Mouse (Mus musculus): ENCODE data around the gene B4gat1.

The B4gat1 gene

DNA sequence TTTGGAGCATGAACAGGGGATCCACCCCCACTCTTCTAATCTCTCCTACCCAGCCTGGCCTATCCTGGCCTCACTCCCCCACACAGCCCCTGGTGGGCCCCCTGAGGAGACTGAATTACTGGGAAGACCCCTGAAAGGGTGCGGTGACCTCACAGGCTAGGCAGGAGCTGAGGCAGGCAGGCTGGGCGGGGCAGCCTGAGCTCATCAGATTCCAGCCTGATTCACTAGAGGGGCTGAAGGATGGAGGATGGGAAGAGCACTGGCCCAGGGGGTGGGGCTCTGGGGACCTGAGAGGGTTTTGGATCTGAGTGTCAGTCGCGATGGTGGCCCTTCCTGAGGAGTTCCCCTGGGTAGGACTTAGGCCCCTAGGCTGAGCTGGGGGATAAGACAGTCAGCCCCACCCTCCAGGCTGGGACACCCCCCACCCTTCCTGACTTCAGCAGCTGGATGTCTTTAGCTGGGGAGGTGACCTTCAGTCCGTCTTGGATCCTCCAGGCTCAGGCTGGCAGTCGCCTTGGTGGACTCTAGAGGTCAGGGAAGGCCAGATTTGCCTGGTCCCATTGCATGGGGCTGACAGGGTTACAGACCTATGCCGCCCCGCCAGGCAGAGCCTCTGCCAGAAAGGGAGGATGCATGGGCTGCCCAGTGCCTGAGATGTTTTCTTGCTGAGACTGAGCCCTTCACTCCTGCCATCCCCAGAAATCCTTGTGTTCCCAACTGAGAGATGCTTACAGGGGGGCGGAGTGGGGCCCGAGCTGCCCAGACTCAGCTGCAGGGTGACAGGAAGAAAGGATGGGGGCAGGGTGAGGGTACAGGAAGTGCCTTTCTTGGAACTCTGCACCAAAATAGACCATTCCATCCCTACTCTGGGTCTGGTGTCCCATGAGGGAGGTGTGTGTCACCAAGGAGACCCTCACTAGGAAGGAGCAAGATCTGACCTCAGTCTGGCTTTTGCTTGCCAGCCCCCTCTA, 20.5 kb downstream of the B4gat1 start:
- no peak for DNase-seq (ENCODE audit: low spot score in 2 of 2)

DNA sequence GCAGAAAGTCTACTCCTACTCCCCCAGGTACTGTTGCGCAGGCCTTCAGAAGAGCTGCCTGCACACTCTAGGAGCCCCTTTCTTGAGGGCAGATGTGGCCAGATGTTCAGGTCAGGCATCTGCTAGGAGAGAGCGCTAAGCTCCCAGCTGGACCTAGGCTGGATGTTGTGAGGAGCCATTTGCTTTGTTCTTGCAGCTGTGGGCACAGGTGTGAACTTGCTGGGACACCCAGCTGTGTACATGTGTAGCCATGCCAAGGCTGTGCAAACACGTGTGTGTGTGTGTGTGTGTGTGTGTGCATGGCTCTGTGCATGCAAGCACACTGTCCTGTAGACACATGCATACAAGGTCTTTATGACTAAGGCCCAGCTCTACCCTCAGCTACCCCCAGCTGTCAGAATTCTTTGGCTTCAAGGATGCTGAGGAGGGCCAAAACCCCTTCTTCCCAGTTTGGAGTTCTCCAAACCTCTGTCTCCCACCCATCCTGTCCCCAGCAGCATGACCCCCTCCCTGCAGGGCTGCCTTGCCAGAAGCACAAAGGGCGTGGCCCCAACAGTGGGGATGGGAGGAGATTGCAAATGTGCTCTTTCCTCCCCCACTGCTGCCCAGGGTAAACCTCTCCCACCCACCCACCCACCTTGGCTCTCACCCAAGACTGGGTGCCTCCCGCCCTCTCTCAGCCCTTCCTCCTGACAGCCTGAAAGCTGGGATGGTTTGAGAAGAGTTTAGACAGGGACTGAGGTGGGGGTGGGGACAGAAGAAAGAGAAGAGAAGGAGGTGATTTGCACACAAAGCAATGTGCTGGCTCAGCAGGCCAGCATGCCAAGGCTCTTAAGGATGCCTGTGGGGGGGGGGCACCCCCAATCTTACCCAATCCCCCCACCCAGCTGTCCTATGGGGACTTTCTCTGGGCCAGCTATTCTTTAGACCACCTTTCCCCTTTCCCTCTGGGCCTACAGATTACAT, 22.0 kb downstream of the B4gat1 start:
- DNase-seq (ENCODE audit: low spot score in 2 of 2): no peak

DNA sequence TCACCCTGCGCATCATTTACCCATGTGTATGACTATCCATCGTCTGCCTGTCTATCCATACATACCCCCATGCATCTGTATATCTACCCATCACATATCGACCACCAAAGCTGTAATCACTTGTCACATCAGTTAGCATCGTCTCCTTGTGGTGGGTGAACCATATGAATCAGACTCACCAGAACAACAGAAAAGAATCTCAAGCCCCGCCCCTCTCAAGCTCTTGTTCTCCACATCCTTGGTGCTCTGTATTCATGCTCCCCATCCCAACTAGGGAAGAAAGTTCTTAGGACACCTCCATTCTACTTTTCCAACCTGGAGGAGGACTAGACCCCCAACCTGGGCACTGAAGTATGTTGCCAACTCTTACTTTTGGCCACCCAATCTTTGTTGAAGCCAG, 23.4 kb downstream of the B4gat1 start:
- DNase-seq (ENCODE audit: low spot score in 2 of 2): no peak

DNA sequence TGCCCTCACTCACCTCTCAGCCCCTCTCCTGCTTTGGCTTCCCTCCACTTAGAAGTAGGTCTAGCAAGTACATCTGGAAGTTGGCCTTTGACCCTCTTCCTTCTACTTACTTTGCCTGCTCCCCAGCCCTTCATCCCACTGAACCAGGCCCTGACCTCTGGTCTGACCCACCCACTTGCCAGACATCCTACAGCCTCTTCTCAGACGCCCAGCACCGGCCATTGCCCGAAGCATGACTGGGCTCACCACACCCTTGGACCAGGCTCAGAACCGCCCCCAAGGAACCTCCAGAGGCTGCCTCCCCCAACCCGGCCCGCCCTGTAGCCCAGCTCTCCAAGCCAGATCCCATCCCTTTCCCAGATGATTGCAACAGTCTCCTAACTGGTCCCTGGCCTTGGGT, 23.8 kb downstream of the B4gat1 start:
- no peak for DNase-seq (ENCODE audit: low spot score in 2 of 2)

GRCm38 (mm10) chr19:5065104-5065503, 26.5 kb downstream of the B4gat1 start:
- DNase-seq (ENCODE audit: low spot score in 2 of 2): no peak

- DNase-seq (ENCODE audit: low spot score in 2 of 2): no peak
Measured at GRCm38 (mm10) chr19:5067040-5067799, 28.6 kb downstream of the B4gat1 start.

DNA sequence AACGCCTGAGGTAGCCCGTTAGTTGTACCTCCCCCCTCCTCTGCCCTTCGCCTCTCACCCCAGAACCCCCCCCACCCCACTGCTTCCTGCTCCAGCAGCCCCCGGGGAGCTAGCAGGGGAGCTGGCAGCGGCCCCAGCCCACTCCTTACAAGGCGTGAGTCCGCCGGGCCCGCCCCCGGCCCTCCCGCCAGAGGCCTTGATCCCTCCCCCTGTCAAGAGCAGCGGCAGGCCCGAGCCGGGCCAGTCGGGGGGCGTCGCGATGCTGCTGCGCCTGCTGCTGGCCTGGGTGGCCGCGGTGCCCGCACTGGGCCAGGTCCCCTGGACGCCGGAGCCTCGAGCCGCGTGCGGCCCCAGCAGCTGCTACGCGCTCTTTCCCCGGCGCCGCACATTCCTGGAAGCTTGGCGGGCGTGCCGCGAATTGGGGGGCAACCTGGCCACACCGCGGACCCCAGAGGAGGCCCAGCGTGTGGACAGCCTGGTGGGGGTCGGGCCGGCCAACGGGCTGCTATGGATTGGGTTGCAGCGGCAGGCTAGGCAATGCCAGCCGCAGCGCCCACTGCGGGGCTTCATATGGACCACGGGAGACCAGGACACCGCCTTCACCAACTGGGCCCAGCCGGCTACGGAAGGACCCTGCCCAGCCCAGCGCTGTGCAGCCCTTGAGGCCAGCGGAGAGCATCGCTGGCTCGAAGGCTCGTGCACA, 29.4 kb downstream of the B4gat1 start, which contains the start of gene Cd248:
Gene Cd248, plus strand, starts transcription at position 212 of the 703 bp plus-strand sequence.
- no peak for DNase-seq (ENCODE audit: low spot score in 2 of 2)

- DNase-seq (ENCODE audit: low spot score in 2 of 2): no peak
Measured at GRCm38 (mm10) chr19:5068570-5069234, 30.1 kb downstream of the B4gat1 start.

GRCm38 (mm10) chr19:5069486-5069885, 30.9 kb downstream of the B4gat1 start:
- no peak for DNase-seq (ENCODE audit: low spot score in 2 of 2)

GRCm38 (mm10) chr19:5069978-5070377, 31.4 kb downstream of the B4gat1 start:
- DNase-seq (ENCODE audit: low spot score in 2 of 2): no peak

DNA sequence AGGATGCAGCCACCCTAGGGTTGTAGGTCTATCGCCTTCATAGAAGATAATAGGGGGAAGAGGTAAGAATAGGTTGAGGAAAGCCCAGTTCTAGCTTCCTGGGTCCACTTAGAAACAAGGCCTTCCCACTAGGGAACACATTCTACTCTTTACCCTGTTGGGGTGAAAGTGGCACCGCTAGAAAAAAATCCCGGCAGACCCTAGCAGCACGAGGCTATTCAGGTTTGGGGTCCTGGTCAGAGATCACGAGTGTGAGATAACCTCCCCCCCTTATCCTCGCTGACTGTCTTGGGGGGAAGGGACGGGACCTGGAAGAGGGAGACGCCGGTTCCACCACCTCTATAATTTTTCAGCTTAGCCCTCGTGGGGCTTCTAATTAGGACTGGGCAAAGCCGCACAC, 32.5 kb downstream of the B4gat1 start:
- DNase-seq (ENCODE audit: low spot score in 2 of 2): no peak

DNA sequence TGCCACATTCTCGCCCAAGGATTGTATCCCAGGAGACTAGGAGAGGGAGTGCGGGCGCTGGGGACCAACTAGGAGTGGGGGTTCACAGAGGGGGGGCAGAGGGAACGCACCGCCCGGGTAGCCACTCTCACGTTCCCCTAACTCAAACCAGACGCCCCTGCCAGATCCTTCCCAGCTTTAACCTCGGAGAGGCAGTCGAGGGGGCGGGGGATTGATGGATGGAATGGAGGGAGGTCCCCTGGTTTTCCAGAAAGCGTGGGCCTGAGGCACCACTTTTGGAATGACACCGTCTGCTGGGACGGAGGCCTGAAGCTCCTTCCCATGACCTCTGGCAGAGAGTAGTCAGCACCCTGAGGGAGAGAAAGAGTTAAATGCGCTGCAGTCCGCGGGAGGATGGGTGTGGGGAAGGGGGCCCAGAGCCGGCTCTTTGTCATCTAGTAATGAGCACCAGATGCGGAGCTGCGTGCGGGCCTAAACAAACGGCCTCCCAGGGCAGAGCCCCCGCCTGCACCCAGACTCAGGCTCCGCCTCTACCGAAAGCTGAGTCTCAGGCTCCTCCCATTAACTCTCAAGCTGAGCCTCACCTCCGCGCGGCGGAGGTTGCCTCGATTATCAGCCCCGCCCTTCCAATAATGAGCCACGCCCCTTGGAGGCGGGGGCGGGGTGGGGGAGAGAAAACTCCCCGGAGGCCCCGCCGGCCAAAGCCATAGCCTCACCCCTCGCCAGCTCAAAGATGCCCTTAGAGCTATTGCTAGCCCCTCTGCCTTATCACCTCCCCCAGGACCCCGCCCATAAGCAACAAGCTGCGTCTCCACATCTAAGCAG, 33.1 kb downstream of the B4gat1 start:
- DNase-seq (ENCODE audit: low spot score in 2 of 2): peak; percentile 42 to 68

DNA sequence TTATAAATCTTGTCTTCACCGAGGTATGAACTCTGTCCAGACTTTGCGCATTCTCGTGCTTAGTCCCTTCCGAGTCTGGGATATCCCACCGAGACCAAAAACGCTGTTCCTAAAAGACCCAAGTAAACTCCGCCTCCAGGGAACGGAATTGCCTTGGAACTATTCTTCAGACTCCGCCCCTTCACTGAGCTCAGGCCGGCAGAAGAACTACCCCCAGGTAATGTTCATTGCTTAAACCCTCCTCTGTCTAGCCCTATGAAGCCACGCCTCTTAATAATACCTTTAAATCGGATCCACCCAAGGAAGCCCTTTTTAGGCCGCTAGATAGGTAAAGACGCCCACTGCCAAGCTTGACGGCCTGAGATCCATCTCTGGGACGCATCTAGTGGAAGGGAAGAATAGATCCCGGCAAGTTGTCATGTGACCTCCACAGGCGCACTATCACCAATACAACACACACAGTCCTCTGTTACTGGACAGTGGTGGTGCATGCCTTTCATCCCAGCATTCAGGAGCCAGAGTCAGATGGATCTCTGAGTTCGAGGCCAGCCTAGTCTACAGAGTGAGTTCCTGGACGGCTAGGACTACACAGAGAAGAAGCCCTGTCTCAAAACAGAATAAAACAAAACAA, 33.9 kb downstream of the B4gat1 start:
- DNase-seq (ENCODE audit: low spot score in 2 of 2): no peak

GRCm38 (mm10) chr19:5073028-5073427, 34.4 kb downstream of the B4gat1 start:
- DNase-seq (ENCODE audit: low spot score in 2 of 2): peak in 1 of 2 experiments; percentile 34

DNA sequence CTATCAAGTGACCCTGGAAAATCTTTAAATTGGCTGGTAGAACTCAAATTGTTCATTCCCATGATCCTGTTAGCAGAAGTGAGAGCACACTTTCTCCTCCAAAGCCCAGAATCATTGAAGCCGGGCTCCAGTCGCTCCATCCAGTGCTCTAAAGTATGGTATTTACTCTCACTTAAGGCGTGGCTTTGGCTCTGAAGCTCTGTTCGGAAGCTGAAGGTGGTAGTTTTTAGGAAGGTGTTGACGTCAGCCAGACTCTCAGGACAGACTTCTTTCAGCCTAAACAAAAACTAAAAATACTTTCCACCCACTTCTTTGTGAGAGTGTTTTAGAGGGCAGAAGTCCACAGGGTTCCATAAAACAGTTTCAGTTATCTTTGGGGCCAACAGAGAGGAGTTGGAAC, 34.9 kb downstream of the B4gat1 start:
- no peak for DNase-seq (ENCODE audit: low spot score in 2 of 2)

DNA sequence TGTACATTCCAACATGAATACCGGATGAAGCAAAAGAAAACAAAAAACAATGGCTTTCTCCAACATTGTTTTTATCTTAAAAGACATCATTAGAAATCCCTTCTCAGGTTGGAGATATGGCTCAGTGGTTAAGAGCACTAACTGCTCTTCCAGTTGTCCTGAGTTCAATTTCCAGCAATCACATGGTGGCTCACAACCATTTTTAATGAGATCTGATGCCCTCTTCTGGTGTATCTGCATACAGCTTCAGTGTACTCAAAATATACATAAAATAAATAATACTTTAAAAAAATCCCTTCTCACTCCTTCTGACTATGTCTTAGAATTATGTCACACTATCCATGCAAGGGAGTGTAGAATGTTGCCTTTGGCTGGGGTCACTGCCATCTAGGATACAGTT, 40.7 kb downstream of the B4gat1 start:
- no peak for DNase-seq (ENCODE audit: low spot score in 2 of 2)

GRCm38 (mm10) chr19:5082005-5082404, 43.4 kb downstream of the B4gat1 start:
- no peak for DNase-seq (ENCODE audit: low spot score in 2 of 2)

GRCm38 (mm10) chr19:5082596-5082995, 44.0 kb downstream of the B4gat1 start:
- no peak for DNase-seq (ENCODE audit: low spot score in 2 of 2)

Measured in natural killer cell, adult 2 months (primary cell).